Mouse (Mus musculus) CH12.LX (cell line): Measurements from ENCODE around the gene Rgs14. TPM values are rescaled to one million over a fixed set of nuclear protein-coding genes. Genes with fewer than 3 reads are reported as not detected.

ENCODE experiments used
- polyA plus RNA-seq: library from polyadenylated mRNA; unstranded; fragments of >175 nt; gene quantifications from 2 replicates; pipeline ENCODE4 v1.2.1, GENCODE M21; 2012; ENCODE audit warnings: low read depth; ENCODE audit not compliant: insufficient read length
- total RNA-seq, 2 experiments: library from RNA; depleted of rRNA; stranded (reverse); fragments of 300-350 nt in 1 of 2; fragments of >200 nt in 1 of 2; gene quantifications; 2 replicates each; pipeline ENCODE4 v1.2.3; 2012 to 2014

Rgs14 gene
- total and polyA plus RNA-seq, 3 experiments: 6.3 to 8.0 (median 7.6) TPM

Other genes starting within 250 kb of the Rgs14 start
- not detected in 2 replicates for gene Gm17617, start 236.2 kb upstream of the Rgs14 start, total RNA-seq (2012; rRNA removed)
- not detected in 2 replicates for gene Gm17617, start 236.2 kb upstream of the Rgs14 start, total RNA-seq (2014; rRNA removed)
- gene Gm17617, start 236.2 kb upstream of the Rgs14 start, polyA plus RNA-seq: not detected in 2 replicates
- gene Fgfr4, start 217.1 kb upstream of the Rgs14 start, total RNA-seq (2012; rRNA removed): not detected in 2 replicates
- gene Fgfr4, start 217.1 kb upstream of the Rgs14 start, total RNA-seq (2014; rRNA removed): not detected in 2 replicates
- gene Fgfr4, start 217.1 kb upstream of the Rgs14 start, polyA plus RNA-seq: not detected in 2 replicates
- 13.8 and 14.6 TPM in 2 replicates for gene Nsd1, start 159.9 kb upstream of the Rgs14 start, total RNA-seq (2012; rRNA removed)
- 11.2 and 11.8 TPM in 2 replicates for gene Nsd1, start 159.9 kb upstream of the Rgs14 start, total RNA-seq (2014; rRNA removed)
- gene Nsd1, start 159.9 kb upstream of the Rgs14 start, polyA plus RNA-seq: 12.6 and 13.0 TPM in 2 replicates
- 253 and 302 TPM in 2 replicates for gene Prelid1, start 49.2 kb upstream of the Rgs14 start, total RNA-seq (2012; rRNA removed)
- 190 and 205 TPM in 2 replicates for gene Prelid1, start 49.2 kb upstream of the Rgs14 start, total RNA-seq (2014; rRNA removed)
- gene Prelid1, start 49.2 kb upstream of the Rgs14 start, polyA plus RNA-seq: 432 and 435 TPM in 2 replicates
- 68.0 and 72.5 TPM in 2 replicates for gene Rab24, start 47.8 kb upstream of the Rgs14 start, total RNA-seq (2012; rRNA removed)
- 44.5 and 45.3 TPM in 2 replicates for gene Rab24, start 47.8 kb upstream of the Rgs14 start, total RNA-seq (2014; rRNA removed)
- 41.7 and 56.6 TPM in 2 replicates for gene Rab24, start 47.8 kb upstream of the Rgs14 start, polyA plus RNA-seq
- gene Mxd3, start 39.9 kb upstream of the Rgs14 start, total RNA-seq (2012; rRNA removed): 7.3 and 10.0 TPM in 2 replicates
- 4.1 and 7.0 TPM in 2 replicates for gene Mxd3, start 39.9 kb upstream of the Rgs14 start, total RNA-seq (2014; rRNA removed)
- gene Mxd3, start 39.9 kb upstream of the Rgs14 start, polyA plus RNA-seq: 6.9 and 13.5 TPM in 2 replicates
- 126 and 150 TPM in 2 replicates for gene Lman2, start 6.9 kb upstream of the Rgs14 start, total RNA-seq (2012; rRNA removed)
- 87.9 and 94.6 TPM in 2 replicates for gene Lman2, start 6.9 kb upstream of the Rgs14 start, total RNA-seq (2014; rRNA removed)
- 169 and 174 TPM in 2 replicates for gene Lman2, start 6.9 kb upstream of the Rgs14 start, polyA plus RNA-seq
- not detected in 2 replicates for gene Slc34a1, start 28.5 kb downstream of the Rgs14 start, total RNA-seq (2012; rRNA removed)
- gene Slc34a1, start 28.5 kb downstream of the Rgs14 start, total RNA-seq (2014; rRNA removed): not detected in 2 replicates
- gene Slc34a1, start 28.5 kb downstream of the Rgs14 start, polyA plus RNA-seq: not detected in 2 replicates
- gene Pfn3, start 45.5 kb downstream of the Rgs14 start, total RNA-seq (2012; rRNA removed): not detected in 2 replicates
- not detected in 2 replicates for gene Pfn3, start 45.5 kb downstream of the Rgs14 start, total RNA-seq (2014; rRNA removed)
- gene Pfn3, start 45.5 kb downstream of the Rgs14 start, polyA plus RNA-seq: not detected in 2 replicates
- gene F12, start 57.1 kb downstream of the Rgs14 start, total RNA-seq (2012; rRNA removed): not detected in 2 replicates
- gene F12, start 57.1 kb downstream of the Rgs14 start, total RNA-seq (2014; rRNA removed): not detected in 2 replicates
- not detected in 2 replicates for gene F12, start 57.1 kb downstream of the Rgs14 start, polyA plus RNA-seq
- gene Grk6, start 75.3 kb downstream of the Rgs14 start, total RNA-seq (2012; rRNA removed): 60.1 and 69.9 TPM in 2 replicates
- 59.0 and 65.0 TPM in 2 replicates for gene Grk6, start 75.3 kb downstream of the Rgs14 start, total RNA-seq (2014; rRNA removed)
- 71.0 and 72.8 TPM in 2 replicates for gene Grk6, start 75.3 kb downstream of the Rgs14 start, polyA plus RNA-seq
- gene Prr7, start 94.5 kb downstream of the Rgs14 start, total RNA-seq (2012; rRNA removed): 0.89 and 1.1 TPM in 2 replicates
- 0.60 and 0.69 TPM in 2 replicates for gene Prr7, start 94.5 kb downstream of the Rgs14 start, total RNA-seq (2014; rRNA removed)
- 0.83 and 1.2 TPM in 2 replicates for gene Prr7, start 94.5 kb downstream of the Rgs14 start, polyA plus RNA-seq
- 1.9 and 3.1 TPM in 2 replicates for gene Dbn1, start 118.4 kb downstream of the Rgs14 start, total RNA-seq (2012; rRNA removed)
- gene Dbn1, start 118.4 kb downstream of the Rgs14 start, total RNA-seq (2014; rRNA removed): 0.09 and 0.12 TPM in 2 replicates
- 0.59 and 0.72 TPM in 2 replicates for gene Dbn1, start 118.4 kb downstream of the Rgs14 start, polyA plus RNA-seq
- gene Pdlim7, start 143.9 kb downstream of the Rgs14 start, total RNA-seq (2012; rRNA removed): 8.5 and 8.7 TPM in 2 replicates
- 6.6 and 11.2 TPM in 2 replicates for gene Pdlim7, start 143.9 kb downstream of the Rgs14 start, total RNA-seq (2014; rRNA removed)
- 26.2 and 32.5 TPM in 2 replicates for gene Pdlim7, start 143.9 kb downstream of the Rgs14 start, polyA plus RNA-seq
- gene Dok3, start 159.6 kb downstream of the Rgs14 start, total RNA-seq (2012; rRNA removed): 38.4 and 38.8 TPM in 2 replicates
- gene Dok3, start 159.6 kb downstream of the Rgs14 start, total RNA-seq (2014; rRNA removed): 9.0 and 9.1 TPM in 2 replicates
- 28.1 and 30.3 TPM in 2 replicates for gene Dok3, start 159.6 kb downstream of the Rgs14 start, polyA plus RNA-seq
- gene Ddx41, start 166.9 kb downstream of the Rgs14 start, total RNA-seq (2012; rRNA removed): 107 and 109 TPM in 2 replicates
- 56.6 and 59.9 TPM in 2 replicates for gene Ddx41, start 166.9 kb downstream of the Rgs14 start, total RNA-seq (2014; rRNA removed)
- gene Ddx41, start 166.9 kb downstream of the Rgs14 start, polyA plus RNA-seq: 95.3 and 107 TPM in 2 replicates
- gene Fam193b, start 201.4 kb downstream of the Rgs14 start, total RNA-seq (2012; rRNA removed): 17.9 and 18.6 TPM in 2 replicates
- 9.2 and 9.4 TPM in 2 replicates for gene Fam193b, start 201.4 kb downstream of the Rgs14 start, total RNA-seq (2014; rRNA removed)
- gene Fam193b, start 201.4 kb downstream of the Rgs14 start, polyA plus RNA-seq: 22.0 and 22.4 TPM in 2 replicates
- 196 and 222 TPM in 2 replicates for gene Tmed9, start 204.0 kb downstream of the Rgs14 start, total RNA-seq (2012; rRNA removed)
- 88.1 and 88.2 TPM in 2 replicates for gene Tmed9, start 204.0 kb downstream of the Rgs14 start, total RNA-seq (2014; rRNA removed)
- 194 and 197 TPM in 2 replicates for gene Tmed9, start 204.0 kb downstream of the Rgs14 start, polyA plus RNA-seq
- gene B4galt7, start 230.2 kb downstream of the Rgs14 start, total RNA-seq (2012; rRNA removed): 10.3 and 11.7 TPM in 2 replicates
- 11.0 TPM in 2 replicates for gene B4galt7, start 230.2 kb downstream of the Rgs14 start, total RNA-seq (2014; rRNA removed)
- gene B4galt7, start 230.2 kb downstream of the Rgs14 start, polyA plus RNA-seq: 8.5 and 8.7 TPM in 2 replicates